Mouse (Mus musculus): Measurements from ENCODE around the gene Hoxc12.
A peak's percentile ranks its signal among the peaks of the same experiment; 100 is the strongest.

Hoxc12 gene

DNA sequence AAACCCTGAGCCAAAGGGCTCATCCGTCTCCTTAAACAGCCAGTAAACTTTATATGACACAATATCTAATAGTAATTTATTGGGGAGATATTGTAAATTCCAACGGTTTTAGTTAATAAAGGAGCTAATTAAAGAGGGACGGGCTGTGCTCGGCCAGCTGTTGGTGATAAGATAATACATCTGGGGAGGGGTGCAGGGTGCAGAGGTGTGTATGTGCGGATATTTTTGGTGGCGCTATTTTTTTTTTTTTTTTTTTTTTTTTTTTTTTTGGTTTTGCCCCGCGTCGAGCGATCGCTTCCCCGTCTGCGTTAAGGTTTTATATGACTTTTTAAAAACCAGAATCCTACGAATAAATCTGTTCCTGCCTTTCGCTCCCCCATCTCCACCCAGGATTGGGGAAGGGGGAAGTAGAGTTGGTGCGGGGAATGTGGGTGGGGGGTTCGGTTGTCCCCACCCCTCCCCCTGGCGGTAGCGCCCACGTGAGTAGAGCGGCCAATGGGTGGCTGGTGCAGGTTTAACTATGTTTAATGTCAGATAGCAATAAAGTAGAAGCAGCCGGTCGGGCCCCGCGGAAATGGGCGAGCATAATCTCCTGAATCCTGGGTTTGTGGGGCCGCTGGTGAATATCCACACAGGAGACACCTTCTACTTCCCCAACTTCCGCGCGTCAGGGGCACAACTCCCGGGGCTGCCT, at the start of gene Hoxc12:
Gene Hoxc12, plus strand, starts transcription at position 479 of the 694 bp plus-strand sequence.
- DNase-seq, result no peak

DNA sequence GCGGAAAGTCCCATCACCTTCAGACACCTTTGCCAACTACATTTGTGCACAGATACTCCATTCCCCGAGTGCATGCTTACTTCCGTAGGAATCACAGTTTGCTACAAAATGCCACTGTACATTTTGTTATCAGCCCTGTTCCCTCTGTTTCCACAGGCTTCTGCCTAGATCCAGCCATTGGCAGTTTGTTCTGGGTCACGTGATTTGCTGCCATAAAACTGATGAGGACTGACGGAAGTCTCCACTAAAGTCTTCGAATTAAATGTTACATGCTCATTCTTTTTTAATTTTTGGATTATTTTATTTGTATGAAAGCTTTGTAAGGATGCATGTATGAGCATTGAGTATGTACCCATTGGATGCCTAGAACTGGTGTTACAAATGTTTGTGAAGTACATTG, 41.4 kb upstream of the Hoxc12 start:
- DNase-seq, result no peak

DNA sequence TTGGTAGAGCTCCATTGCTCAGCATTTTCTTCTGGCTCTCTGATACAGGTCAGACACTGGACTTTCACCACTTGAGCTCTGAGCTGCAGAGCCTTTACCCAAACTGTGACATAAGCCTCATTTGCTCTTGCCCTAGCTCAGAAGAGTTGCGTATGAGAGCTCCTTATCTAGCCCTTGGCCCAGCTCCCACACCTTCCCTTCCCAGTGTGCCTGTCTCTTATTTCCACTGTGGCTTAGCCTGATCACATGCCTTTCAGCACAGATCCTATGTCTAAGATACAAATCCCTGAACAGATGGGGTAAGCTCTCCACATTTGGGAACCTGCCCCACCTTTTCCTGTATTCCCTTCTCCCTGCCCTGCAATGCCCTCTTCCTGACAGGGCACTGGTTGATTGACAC, 31.6 kb upstream of the Hoxc12 start:
- DNase-seq, result no peak

DNA sequence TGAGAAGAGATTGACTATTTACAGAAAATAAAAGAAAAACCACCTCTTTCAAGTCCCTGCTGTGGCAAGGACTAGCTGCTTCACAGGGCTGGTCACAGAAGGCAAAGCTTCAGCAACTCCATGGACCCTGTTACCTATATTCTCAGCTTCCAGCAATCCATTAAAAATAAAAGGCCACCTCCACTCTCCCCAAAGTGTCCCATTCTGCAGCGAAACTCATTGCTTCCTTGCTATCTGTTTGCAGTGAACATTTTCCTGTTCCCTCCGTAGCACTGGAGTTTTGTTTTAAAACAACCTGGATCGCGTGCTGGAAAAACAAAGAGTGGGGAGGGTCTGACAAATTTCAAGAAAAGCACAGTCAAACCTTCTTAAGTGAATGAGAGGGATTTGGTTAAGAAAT, 27.0 kb upstream of the Hoxc12 start:
- DNase-seq, result no peak

DNA sequence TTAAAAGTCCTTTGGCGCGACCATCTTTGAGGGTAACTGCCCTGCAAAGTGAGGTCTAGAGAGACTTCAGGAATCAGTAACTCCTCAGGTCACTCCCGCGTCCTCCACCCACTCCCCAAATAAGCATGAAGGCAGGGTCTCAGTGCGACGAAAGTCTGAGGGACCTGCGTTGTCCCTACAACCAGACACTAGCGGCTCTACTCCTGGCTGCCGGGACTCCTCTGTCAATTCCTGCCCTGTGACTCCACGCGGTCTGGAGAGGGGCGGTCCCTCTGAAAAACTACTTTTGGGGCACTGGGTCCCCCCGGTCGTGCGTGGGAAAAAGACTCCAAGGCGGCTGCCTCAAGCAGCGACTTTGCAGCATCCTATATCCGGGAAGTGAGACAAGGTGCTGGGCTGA, 26.5 kb upstream of the Hoxc12 start:
- DNase-seq, result no peak

DNA sequence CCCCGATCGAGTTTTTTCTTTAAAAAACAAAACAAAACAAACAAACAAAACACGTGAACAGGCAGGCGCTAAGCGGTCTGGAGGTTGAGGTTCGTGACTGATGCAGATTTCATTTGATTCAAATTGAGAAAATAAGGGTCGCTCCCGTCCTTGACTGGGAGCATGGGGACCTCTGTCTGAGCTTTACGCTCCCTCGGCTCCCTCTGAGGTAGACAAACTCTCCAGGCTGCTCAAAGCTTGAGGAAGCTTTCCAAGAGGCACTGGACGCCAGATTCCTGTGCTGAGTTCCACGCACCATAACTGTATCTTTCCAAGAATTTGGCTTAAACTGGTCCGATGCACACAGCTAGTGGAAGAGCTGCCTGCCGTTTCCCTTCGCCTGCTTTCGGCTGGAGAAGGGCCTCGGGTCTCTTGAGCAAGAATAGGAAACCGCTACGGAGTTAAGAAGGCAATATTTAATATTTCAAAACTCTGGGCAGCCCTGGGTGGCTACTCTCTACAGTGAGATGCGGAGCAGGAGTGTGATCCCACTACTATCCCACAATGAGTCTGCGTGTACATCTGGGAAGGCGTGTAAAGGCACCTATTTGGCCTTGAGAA, 26.0 kb upstream of the Hoxc12 start:
- no peak for DNase-seq

DNA sequence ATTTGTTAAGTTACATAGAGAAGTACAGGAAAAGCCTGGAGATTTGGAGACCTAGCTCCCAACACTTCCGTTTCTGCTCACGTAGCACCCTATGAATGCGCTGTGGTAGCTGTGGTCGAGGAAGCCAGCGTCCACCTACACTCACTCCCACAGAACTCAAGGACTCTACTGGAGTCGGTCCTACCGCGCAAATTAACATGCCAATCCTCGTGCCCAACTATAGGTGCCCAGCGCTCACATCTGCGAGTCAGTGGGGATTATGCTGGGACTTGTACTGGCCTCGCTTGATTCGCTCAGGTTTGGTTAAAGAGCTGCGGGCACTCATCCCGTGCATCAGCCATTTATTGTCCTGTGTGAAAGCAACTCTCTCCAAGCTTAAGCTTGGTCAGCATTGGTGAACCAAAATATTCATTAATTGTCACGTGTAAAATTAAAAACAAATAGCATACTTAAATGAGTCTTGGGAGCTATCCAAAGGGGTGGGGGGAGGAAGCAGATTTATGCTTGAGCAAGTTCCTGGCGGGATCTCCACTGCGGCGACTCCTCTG, 23.4 kb upstream of the Hoxc12 start:
- DNase-seq, result no peak

DNA sequence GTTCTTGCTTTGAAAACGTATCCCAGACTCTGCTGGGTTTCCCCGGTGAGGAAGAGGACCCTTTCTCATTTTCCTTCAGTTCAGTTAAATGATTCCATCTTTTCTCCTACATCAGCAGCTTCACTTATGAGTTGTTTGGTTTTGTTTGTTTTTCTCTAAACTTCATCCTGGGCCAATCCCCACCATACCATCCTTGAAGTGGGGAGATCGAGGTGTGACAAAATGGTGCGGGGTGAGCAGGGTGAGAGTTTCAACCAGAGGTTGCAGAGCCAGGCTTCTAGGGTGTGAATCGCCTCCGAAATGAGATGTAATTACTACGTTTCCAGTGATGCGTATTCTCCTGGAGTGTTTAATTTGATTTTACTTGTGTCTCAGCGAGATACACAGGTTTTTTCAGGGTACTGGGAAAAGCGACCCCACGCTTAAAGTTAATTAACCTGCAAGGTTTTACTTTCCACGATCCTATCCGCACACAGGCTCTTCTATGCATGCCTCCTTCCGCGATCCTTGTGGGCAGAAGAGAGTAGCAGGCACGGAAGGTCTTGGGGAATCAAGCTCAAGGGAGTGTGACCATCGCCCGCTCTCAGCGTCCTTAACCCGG, 18.5 kb upstream of the Hoxc12 start:
- no peak for DNase-seq

DNA sequence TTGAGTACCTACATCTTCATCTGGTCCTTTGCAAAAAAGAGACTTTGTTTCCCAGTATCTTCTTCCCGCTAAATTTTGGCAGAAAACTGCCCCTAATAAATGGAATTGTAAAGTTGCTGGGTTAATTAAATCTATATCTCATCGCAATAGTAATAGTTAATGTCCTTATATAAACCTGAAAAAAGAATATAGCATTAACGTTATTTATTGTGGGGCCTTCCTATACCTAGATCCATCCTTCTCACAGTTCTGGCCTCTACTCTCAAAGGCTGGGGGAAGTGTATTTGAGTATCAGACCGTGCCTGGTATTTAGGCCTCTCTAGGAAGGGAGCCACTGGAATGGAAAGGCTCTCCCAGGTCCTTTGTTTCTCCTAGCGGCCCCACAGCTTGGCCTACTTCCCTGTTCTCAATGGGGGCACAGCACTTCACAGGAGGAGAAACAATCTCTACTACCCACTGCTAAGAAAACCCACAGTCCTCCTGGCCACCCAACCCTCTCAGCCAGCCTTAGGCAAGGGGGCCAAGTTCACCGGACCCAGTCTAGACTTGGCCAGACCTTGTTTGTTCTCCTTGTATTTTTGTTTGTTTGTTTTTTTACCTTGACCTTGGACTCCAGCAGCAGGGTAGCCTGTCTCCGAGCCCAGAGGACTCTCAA, 17.8 kb upstream of the Hoxc12 start:
- no peak for DNase-seq

DNA sequence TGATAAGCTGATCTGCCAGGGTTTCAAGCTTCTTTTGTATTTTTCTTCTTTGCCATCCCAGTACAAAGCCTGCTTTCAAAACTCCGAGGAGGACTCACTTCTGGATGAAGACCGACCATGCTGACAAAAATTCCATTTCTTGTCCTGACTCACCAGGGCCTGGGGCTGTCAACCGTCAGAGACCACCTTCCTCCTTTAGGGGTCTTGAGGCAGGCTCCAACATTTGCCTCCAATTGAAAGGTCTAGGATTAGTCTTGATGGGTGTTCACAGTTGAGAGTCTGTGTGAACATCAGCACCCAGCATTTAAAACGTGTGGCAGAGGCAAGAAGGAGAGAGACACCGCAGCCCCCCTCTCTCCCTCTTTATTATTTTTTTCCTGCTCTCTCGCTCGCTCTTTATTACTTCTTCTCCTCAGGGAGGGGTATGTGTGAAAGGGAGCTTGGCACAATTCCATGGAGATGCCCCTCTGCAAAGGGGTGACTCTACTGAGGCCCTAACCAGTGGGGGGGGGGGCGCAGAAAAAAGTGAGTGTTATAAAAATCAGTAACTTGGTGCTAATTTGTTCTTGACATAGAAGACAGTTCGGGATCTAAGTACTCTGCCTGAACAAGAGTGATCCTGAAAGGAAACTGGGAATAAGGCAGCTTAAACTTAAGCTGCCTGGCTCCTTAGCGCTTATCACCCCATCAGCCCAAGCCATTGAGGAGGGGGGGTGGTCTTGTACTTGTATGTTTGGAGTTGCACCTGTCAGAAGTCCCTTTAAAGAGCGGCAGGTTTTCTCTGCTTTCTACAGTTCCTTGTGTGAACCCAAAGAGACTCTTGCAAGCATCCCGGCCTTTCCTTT, 17.0 kb upstream of the Hoxc12 start:
- DNase-seq, result no peak

DNA sequence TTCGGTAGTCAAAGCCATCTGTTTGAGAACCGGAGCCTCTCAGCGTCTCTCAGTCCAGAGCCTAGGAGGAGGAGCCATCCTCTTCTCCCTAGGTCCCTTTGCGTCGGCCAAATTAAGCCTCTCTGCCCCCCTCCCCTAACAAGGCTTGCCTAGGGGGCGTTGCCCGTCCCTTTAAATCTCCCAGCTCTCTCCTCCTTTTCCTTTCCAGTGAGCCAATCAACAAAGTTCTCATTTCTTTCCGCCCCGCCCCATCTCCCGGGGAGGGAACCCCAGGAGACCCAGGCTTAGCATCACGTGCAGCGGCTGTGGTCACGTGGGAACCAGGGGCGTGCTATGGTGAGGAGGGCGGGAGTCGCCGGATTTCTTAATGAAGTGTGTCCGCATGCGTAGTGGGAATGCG, 15.9 kb upstream of the Hoxc12 start:
- peak; percentile 70 for DNase-seq

DNA sequence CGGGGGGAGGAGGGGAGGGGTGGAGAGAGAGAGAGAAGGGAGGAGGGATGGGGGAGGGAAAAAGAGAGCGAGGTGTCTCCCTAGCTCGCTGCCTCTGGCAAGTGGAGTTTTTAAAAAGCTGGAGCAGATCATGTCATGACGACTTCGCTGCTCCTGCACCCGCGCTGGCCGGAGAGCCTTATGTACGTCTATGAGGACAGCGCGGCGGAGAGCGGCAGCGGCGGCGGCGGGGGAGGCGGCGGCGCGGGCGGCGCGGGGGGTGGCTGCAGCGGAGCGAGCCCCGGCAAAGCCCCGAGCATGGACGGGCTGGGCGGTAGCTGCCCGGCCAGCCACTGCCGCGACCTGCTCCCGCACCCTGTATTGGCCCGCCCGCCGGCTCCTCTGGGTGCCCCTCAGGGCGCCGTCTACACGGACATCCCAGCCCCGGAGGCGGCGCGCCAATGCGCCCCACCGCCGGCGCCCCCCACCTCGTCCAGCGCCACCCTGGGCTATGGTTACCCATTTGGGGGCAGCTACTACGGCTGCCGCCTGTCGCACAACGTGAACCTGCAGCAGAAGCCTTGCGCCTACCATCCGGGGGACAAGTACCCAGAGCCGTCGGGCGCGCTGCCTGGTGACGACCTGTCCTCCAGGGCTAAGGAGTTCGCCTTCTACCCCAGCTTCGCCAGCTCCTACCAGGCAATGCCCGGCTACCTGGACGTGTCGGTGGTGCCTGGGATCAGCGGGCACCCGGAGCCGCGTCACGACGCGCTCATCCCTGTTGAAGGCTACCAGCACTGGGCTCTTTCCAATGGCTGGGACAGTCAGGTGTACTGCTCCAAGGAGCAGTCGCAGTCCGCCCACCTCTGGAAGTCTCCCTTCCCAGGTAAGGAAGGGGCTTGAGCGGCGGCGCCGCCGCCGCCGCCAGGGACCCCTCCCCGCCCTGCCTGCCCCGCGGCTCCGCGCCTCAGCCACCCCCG, 15.2 kb upstream of the Hoxc12 start, which contains the start of gene Hoxc13:
Gene Hoxc13, plus strand, starts transcription at position 51 of the 959 bp plus-strand sequence.
- DNase-seq, result no peak

DNA sequence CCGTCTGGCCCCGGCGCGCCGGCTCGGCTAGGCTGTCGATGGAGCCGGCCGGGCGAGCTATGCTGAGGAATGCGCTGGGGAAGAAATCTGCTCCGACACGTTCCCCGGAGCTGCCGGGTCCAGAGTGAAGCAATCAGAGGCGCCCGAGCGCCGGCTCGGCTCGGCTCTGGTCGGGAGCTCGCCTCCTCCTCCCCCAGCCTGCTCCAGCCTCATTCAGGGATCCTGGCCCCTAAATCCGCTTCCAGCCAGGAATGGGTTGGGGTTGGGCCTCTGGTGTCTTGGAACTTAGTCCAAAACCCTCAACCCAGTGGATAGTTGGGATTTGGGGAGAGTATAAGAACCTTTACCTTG, 14.6 kb upstream of the Hoxc12 start:
- DNase-seq, result peak; percentile 48

DNA sequence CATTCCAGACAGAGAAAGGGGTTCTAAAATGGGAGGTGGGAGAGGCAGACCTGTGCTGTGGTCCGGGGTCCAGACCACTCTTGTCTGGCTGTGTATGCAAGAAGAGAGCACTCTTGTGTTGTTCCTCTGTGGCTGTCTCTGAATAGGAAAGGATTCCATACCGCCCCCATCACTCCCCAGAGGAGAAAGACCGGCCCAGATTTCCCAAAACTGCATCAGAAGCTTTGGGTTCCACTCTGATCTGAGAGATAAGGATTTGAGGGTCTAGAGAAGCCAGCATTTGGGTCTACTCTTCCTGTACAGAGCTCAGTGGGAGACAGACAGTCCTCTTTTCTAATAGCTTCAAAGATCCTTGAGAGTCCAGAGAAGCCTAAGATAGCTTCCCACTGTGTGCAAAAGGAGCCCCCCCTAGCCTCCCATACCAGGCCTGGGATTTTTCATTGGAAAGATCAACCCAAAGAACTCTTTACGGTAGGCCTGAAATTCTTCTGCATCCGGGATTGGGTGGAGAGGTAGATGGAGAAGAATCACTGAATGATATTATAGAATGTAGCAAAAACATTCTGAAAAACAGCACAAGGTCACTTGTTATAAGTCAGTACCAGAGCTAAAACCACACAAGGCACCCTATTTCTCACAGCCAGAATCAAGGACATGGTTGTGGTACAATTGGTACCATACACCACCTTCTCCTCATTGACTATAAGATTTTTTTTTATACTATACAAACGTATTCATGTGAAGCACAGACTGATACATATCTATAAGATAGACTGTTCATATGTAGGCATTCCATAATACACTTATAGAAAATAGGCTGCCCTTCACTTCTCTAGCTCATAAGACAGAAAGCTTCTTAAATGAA, 13.7 kb upstream of the Hoxc12 start:
- no peak for DNase-seq

DNA sequence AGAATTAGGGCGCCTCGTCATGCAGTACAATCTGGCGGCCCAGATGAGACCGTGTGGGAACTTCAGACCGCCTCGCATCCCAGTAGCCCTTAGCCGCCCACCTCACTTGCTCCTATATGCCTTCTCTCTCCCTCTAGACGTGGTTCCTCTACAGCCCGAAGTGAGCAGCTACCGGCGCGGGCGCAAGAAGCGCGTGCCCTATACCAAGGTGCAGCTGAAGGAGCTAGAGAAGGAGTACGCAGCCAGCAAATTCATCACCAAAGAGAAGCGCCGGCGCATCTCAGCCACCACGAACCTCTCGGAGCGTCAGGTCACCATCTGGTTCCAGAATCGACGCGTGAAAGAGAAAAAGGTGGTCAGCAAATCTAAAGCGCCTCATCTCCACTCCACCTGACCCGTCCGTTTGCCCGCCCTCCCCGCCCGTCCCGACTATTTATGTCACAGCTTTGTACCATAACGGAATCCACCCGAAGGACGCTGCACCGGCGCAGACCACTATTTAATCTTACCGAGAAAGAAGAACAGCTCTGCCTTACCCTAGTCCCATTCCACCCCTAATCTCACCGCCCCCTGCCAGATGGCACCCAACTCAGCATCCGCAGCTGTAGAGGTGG, 9.4 kb upstream of the Hoxc12 start:
- no peak for DNase-seq

DNA sequence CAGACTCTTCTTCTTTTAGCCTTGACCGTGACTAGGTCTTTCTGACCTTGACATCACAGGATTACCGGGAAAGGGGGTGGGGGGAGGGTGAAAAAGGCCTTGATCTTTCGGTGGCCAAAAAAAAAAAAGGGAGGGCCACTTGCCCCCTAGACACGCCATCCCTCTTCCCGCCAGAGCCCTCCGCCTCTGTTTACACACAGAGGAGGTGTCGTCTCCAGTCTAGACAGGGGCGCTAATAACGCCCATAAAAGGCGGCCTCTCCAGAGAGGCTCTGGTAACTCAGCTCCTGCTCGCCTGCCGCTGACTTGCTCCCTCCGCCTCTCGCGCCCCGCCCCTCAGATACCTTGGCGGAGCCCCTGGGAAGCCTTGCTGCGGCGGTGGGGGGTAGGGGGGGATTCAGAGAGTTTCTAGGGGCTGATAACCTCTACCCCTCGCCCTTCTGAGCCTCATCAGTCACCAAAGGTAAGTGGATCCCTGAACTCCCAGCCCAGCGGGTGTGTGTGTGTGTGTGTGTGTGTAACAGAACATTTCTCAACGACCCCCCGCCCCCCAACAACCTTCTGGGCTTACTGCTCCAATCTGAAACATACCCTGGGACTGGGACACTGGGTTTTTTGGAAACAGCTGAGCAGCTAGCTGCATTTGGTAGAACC, 4.7 kb upstream of the Hoxc12 start:
- DNase-seq, result no peak

DNA sequence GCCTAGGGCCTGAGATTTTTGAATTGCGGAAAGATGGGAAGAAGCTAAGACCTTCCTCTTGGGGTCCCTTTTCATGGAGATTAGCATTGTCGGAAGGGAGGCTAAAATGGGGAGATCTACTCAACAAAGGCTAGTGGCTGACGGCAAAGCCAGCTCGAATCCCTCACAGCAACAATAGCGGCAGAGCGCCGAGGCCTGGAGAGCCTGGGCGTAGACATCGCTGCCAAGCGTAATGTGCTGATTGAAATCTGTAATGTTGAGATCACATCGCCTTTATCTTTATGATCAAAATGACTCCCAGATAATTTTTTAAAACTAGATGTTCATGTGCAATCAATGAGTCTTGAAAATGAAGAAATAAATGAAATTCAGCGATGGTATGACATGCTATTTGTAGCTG, 2.1 kb upstream of the Hoxc12 start:
- DNase-seq, result no peak

DNA sequence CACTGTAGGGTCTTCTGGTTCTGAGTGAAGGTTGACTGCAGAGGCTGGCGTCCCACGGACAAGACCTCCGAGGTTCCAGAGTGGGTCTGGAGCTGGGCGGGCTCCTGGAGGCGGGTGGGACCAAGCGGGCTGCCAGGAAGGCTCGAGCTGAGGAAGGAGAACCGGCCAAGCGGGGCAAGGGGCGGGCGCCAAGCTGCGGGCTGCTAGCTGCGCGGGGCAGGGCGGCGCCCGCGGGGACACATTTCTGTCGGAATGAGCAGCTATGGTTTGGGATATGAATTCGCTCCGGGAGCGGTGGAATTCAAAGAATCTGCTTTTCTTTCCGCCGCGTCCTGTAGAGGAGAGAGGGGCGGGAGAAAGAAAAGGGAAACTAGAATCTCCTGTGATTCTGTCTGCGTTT, 1.7 kb upstream of the Hoxc12 start:
- no peak for DNase-seq

DNA sequence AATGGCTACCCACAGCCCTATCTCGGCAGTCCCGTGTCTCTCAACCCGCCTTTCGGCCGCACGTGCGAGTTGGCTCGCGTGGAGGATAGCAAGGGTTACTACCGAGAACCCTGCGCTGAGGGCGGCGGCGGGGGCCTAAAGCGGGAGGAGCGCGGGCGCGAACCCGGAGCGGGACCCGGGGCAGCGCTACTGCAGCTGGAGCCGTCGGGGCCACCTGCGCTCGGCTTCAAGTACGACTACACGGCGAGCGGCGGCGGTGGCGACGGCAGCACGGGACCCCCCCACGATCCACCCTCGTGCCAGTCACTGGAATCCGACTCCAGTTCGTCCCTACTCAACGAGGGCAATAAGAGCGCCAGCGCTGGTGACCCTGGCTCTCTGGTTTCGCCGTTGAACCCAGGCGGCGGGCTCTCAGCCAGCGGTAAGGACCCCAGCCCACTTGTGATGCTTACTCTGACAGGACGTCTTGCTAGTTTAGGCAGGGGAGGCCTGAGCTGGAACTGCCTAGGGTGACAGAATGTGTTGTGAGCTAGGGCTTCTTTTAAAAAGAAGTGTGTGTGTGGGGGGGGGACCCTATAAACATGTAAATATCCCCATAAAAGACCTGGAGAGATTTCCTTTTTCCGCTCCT, 594 bp downstream of the Hoxc12 start:
- no peak for DNase-seq

All from lung, postnatal 10 days (tissue).